Mouse (Mus musculus) heart, embryonic 14.5 days (tissue): ENCODE measurements at regions not wholly inside any gene's neighbourhood (a gene's known extent, or its start where the extent isn't known, plus 50 kb on each side); places are given as distances from the start of the nearest gene placed in this dataset.

ENCODE experiments used
- ATAC-seq: fragments of 200-750 bp; cut with Nextera tagmentation; 2 replicates; pipeline ENCODE4 v1.8.0; 2017; ENCODE audit warnings: low read depth, moderate TSS enrichment; ENCODE audit not compliant: insufficient number of reproducible peaks, insufficient read depth, low FRiP score
- H3K27ac ChIP-seq, 2 experiments: fragments of 200-500 bp in 1 of 2; fragments of 300-500 bp in 1 of 2; sonication (generic) in 1 of 2; replicated peaks in 1 of 2; 2 replicates each; pipeline ENCODE4 v1.5.1; 2012 to 2014; ENCODE audit warnings: low read depth in 2 of 2, low read length in 2 of 2, control low read depth in 1 of 2, mild to moderate bottlenecking in 1 of 2, mixed read lengths in 1 of 2; ENCODE audit not compliant: control insufficient read depth in 1 of 2, insufficient read depth in 1 of 2
- H3K27me3 ChIP-seq: fragments of 300-500 bp; sonication (generic); 2 replicates; pipeline ENCODE4 v1.6.1; 2014; ENCODE audit warnings: mild to moderate bottlenecking, low read length, control low read depth; ENCODE audit not compliant: control insufficient read depth, insufficient read depth
- H3K36me3 ChIP-seq: fragments of 300-500 bp; sonication (generic); 2 replicates; pipeline ENCODE4 v1.6.1; 2014; ENCODE audit warnings: mild to moderate bottlenecking, control low read depth, low read length, mixed read lengths; ENCODE audit not compliant: control insufficient read depth, insufficient read depth
- H3K4me1 ChIP-seq, 2 experiments: fragments of 200-500 bp in 1 of 2; fragments of 300-500 bp in 1 of 2; sonication (generic) in 1 of 2; 2 replicates each; pipeline ENCODE4 v1.6.1; 2012 to 2014; ENCODE audit warnings: low read length in 2 of 2, control low read depth in 1 of 2, mixed read lengths in 1 of 2; ENCODE audit not compliant: control insufficient read depth in 2 of 2, insufficient read depth in 2 of 2
- H3K4me2 ChIP-seq: fragments of 300-500 bp; sonication (generic); 2 replicates; pipeline ENCODE4 v1.6.1; 2014; ENCODE audit warnings: mild to moderate bottlenecking, low read length
- H3K4me3 ChIP-seq, 2 experiments: fragments of 200-500 bp in 1 of 2; fragments of 300-500 bp in 1 of 2; sonication (generic) in 1 of 2; 2 replicates each; pipeline ENCODE4 v1.5.1; 2012 to 2014; ENCODE audit warnings: low read length in 2 of 2, mild to moderate bottlenecking in 2 of 2, control low read depth in 1 of 2, low read depth in 1 of 2, moderate library complexity in 1 of 2; ENCODE audit not compliant: control insufficient read depth in 1 of 2, insufficient read depth in 1 of 2
- H3K9ac ChIP-seq: fragments of 300-500 bp; sonication (generic); 2 replicates; pipeline ENCODE4 v1.6.1; 2014; ENCODE audit warnings: mild to moderate bottlenecking, low read length
- H3K9me3 ChIP-seq: fragments of 300-500 bp; sonication (generic); 2 replicates; pipeline ENCODE4 v1.6.1; 2016; ENCODE audit warnings: low read length, control low read depth; ENCODE audit not compliant: control insufficient read depth
- WGBS: fragments of 180-500 bp; shearing (Covaris S2); extraction: QIAGEN DNeasy Blood & Tissue Kit; methylation state at CpG from one replicate; pipeline ENCODE4 v1.1.7; 2014; 5-methylcytosine and 5-hydroxymethylcytosine counted together

- Histone ChIP-seq H3K36me3 (no peaks in the 10 kb centered on the region), H3K9ac (no peak overlapping the region), H3K9me3 (peaks cover 16% of the 10 kb centered on the region), H3K4me1 (peaks cover 7 to 11% of the 10 kb centered on the region in 2 experiments), H3K27ac (no peak overlapping the region), H3K4me3 (no peak overlapping the region), H3K4me2 (no peak overlapping the region), H3K27me3 (no peaks in the 10 kb centered on the region)
- no peak for ATAC-seq
Observed at GRCm38 (mm10) chr13:11426820-11427219, 679.9 kb downstream of the Ryr2 start.

DNA sequence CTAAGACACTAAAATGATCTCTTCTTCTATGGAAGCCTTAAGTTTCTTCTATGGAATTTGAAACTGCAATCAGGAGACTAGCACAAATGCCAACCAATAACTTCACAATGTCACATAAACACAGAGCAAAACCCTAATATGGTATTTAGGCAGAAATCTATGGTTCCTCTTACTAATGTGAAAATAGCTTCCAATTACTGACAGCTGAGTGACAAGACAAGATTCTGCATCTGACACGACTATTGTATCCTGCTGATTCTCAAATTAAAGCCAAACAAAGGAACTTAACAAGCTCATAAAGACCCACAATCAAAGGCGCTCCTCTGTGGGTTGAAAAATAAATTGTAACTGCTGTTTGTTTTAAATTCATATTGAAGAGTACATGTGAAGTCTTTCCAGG lies 714.7 kb downstream of the Ryr2 start:
- WGBS = 77% methylated on average over 2 of the region's 2 CpGs
- no peaks in the 10 kb centered on the region for H3K27me3 ChIP-seq
- H3K9me3 ChIP-seq = 0 out of 2 replicates have a peak, but pooled peaks cover 2% of the 10 kb centered on the region
- H3K36me3 ChIP-seq = no peaks in the 10 kb centered on the region
- no peak for ATAC-seq
- no peak overlapping the region for H3K4me2 ChIP-seq
- H3K9ac ChIP-seq = no peak overlapping the region
- no peak overlapping the region for H3K4me3 ChIP-seq
- no peaks in the 10 kb centered on the region for H3K4me1 ChIP-seq
- no peak overlapping the region for H3K27ac ChIP-seq

GRCm38 (mm10) chr13:11375452-11375851 lies 731.3 kb downstream of the Ryr2 start:
- Histone ChIP-seq H3K4me3 (no peak overlapping the region), H3K36me3 (no peaks in the 10 kb centered on the region), H3K27me3 (no peaks in the 10 kb centered on the region), H3K4me2 (no peak overlapping the region), H3K4me1 (no peaks in the 10 kb centered on the region), H3K9ac (no peak overlapping the region), H3K9me3 (peaks cover 5% of the 10 kb centered on the region; the same call in 1 of the 2 replicates), H3K27ac (no peak overlapping the region)
- no peak for ATAC-seq

GRCm38 (mm10) chr13:11369456-11369855 lies 737.3 kb downstream of the Ryr2 start:
- WGBS = 33% methylated on average over 1 of the region's 1 CpGs
- no peak overlapping the region for H3K4me2 ChIP-seq

DNA sequence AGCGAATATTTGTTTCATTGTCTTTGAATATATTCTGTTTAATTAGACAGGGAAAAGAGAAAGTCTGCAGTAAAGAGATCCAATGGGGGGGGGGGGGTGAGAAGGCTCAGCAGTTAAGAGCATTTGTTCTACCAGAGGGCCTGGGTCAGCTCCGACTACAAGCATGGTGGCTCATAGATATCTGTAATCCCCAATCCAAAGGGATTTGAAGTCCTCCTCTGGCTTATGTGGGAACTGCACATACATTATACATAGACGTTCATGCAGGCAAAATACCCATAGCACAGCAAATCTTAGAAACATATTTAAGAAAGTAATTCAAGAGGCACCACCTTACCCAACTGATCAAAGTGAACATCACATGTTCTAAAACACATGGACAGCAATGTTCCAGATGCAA lies 743.9 kb downstream of the Ryr2 start:
- ATAC-seq = no peak
- no peak overlapping the region for H3K9ac ChIP-seq
- no peak overlapping the region for H3K4me2 ChIP-seq
- H3K9me3 ChIP-seq = no peaks in the 10 kb centered on the region
- no peaks in the 10 kb centered on the region for H3K36me3 ChIP-seq
- H3K27me3 ChIP-seq = no peaks in the 10 kb centered on the region
- WGBS = 83% methylated on average over 3 of the region's 3 CpGs
- no peak overlapping the region for H3K4me3 ChIP-seq
- no peak overlapping the region for H3K27ac ChIP-seq
- no peaks in the 10 kb centered on the region for H3K4me1 ChIP-seq

More at GRCm38 (mm10) chr13:11369456-11369855, 737.3 kb downstream of the Ryr2 start:
- Histone ChIP-seq H3K4me3 (no peak overlapping the region), H3K27me3 (no peaks in the 10 kb centered on the region), H3K9ac (no peak overlapping the region), H3K4me1 (no peaks in the 10 kb centered on the region), H3K9me3 (no peaks in the 10 kb centered on the region), H3K36me3 (no peaks in the 10 kb centered on the region), H3K27ac (no peak overlapping the region)
- no peak for ATAC-seq

DNA sequence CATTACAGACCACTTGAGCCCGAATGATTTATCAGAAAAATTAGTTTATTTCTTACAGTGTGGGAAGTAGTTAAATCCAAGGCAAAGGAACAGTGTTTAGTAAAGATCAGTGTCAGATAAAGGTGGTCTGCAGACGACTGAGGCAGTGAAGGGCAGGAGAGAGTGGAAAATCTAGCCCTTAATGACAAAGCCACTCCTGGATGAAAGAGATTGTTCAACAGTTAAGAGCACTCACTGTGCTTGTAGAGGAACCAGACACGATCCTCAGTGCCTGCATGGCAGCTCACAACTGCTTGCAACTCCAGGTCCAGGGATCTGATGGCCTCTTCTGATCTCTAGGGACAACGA lies 758.3 kb downstream of the Ryr2 start:
- WGBS = 57% methylated on average over 4 of the region's 4 CpGs

DNA sequence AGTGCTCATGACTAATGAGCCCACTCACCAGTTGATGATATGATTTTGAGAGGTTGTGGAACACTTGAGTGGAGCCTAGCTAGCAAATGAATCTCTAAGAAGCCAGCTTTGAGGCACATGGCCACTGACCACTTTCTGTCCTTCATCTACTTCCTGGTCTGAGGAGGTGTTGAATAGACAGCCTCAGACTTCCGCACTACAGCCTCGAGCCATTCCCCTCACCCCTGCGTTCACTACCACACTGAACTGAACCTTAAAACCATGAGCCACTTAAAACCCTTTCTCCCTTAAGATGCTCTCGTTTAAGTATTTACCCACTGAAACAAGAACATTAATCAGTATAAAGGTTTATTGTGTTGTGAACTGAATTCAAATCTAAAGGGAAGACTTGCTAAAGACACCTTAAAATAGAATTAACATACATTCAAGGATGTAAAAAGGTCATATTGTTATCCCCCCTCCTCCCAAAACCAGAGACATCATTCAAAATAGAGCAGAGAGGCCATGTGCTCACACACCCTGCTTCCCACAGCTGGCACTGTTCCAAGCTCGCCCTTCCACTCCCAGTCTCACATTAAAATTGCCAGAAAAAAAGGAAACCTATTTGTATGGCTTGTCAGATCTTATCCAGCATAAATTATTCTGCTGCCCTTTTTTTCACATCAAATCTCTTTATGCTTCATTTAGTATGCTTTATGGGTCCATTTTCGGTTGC lies 758.8 kb downstream of the Ryr2 start:
- H3K9me3 ChIP-seq = no peaks in the 10 kb centered on the region
- WGBS = 70% methylated on average over 6 of the region's 6 CpGs
- H3K4me3 ChIP-seq = no peak overlapping the region
- no peaks in the 10 kb centered on the region for H3K36me3 ChIP-seq
- ATAC-seq = no peak
- no peaks in the 10 kb centered on the region for H3K4me1 ChIP-seq
- H3K27me3 ChIP-seq = no peaks in the 10 kb centered on the region
- H3K9ac ChIP-seq = no peak overlapping the region
- no peak overlapping the region for H3K4me2 ChIP-seq
- H3K27ac ChIP-seq = no peak overlapping the region

More for the DNA sequence above, 758.3 kb downstream of the Ryr2 start:
- Histone ChIP-seq H3K27me3 (no peaks in the 10 kb centered on the region), H3K36me3 (no peaks in the 10 kb centered on the region), H3K4me1 (no peaks in the 10 kb centered on the region), H3K9me3 (no peaks in the 10 kb centered on the region), H3K4me2 (no peak overlapping the region), H3K4me3 (no peak overlapping the region), H3K27ac (no peak overlapping the region), H3K9ac (no peak overlapping the region)
- no peak for ATAC-seq

- Histone ChIP-seq H3K27me3 (no peaks in the 10 kb centered on the region), H3K27ac (no peak overlapping the region), H3K4me1 (no peaks in the 10 kb centered on the region), H3K36me3 (no peaks in the 10 kb centered on the region), H3K9me3 (no peaks in the 10 kb centered on the region), H3K9ac (no peak overlapping the region), H3K4me2 (no peak overlapping the region), H3K4me3 (no peak overlapping the region)
- 75% methylated on average over 2 of the region's 2 CpGs for WGBS
- ATAC-seq = no peak
Observed at GRCm38 (mm10) chr13:11344500-11344899, 762.2 kb downstream of the Ryr2 start.
